Mouse (Mus musculus): ENCODE data around the gene Gm20481. TPM values are rescaled to one million over a fixed set of nuclear protein-coding genes. Genes with fewer than 3 reads are reported as not detected.
"Not testable (repeated sequence)": the region's sequence is repeated elsewhere in the genome, so short reads cannot be mapped to it uniquely, and the experiment has no call there.

Gene Gm20481
- polyA plus RNA-seq, 1 experiment from 2014 or later = 0.55 TPM

DNA sequence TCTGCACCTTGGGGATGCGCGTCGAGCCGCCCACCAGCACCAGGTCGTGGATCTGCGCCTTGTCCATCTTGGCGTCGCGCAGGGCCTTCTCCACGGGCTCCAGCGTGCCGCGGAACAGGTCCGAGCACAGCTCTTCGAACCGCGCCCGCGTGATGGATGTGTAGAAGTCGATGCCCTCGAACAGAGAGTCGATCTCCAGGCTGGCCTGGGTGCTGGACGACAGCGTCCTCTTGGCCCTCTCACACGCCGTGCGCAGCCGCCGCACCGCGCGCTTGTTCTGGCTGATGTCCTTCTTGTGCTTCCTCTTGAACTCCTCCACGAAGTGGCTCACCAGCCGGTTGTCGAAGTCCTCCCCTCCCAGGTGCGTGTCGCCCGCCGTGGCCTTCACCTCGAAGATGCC is 11.7 kb upstream of the Gm20481 start:
- not testable (repeated sequence) for H3K27ac ChIP-seq (replicated peaks in 1 of 2; ENCODE audit: control insufficient read depth in 1 of 2, insufficient read depth in 1 of 2, low read depth in 2 of 2, low read length in 2 of 2); H3K4me3 ChIP-seq (ENCODE audit: control insufficient read depth in 1 of 2, insufficient read depth in 1 of 2, low read depth in 1 of 2, low read length in 2 of 2); H3K9me3 ChIP-seq (ENCODE audit: control insufficient read depth, low read length); ATAC-seq (ENCODE audit: insufficient number of reproducible peaks, insufficient read depth, low FRiP score, low read depth); H3K27me3 ChIP-seq (ENCODE audit: control insufficient read depth, insufficient read depth, low read length); H3K4me1 ChIP-seq (ENCODE audit: control insufficient read depth in 2 of 2, insufficient read depth in 2 of 2, low read length in 2 of 2); H3K36me3 ChIP-seq (ENCODE audit: control insufficient read depth, insufficient read depth, low read length); H3K4me2 ChIP-seq (ENCODE audit: low read length); H3K9ac ChIP-seq (ENCODE audit: low read length)
- 12% methylated on average over 23 of the region's 40 CpGs for WGBS

DNA sequence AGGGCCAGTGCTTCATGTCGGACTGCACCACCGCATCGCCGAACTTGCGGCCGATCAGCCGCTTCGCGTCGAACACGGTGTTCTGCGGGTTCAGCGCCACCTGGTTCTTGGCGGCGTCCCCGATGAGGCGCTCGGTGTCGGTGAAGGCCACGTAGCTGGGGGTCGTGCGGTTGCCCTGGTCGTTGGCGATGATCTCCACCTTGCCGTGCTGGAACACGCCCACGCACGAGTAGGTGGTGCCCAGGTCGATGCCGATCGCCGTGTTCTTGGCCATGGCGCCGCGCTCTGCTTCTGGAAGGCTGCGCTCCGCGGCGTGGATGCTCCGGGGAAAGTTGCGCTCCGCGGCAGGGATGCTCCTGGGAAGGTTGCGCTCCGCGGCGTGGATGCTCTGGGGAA is 11.0 kb upstream of the Gm20481 start:
- not testable (repeated sequence) for H3K36me3 ChIP-seq (ENCODE audit: control insufficient read depth, insufficient read depth, low read length); H3K9ac ChIP-seq (ENCODE audit: low read length); H3K27ac ChIP-seq (replicated peaks in 1 of 2; ENCODE audit: control insufficient read depth in 1 of 2, insufficient read depth in 1 of 2, low read depth in 2 of 2, low read length in 2 of 2); H3K9me3 ChIP-seq (ENCODE audit: control insufficient read depth, low read length); H3K27me3 ChIP-seq (ENCODE audit: control insufficient read depth, insufficient read depth, low read length); H3K4me1 ChIP-seq (ENCODE audit: control insufficient read depth in 2 of 2, insufficient read depth in 2 of 2, low read length in 2 of 2); ATAC-seq (ENCODE audit: insufficient number of reproducible peaks, insufficient read depth, low FRiP score, low read depth)
- peak overlapping the region; percentile 86 for H3K4me2 ChIP-seq (ENCODE audit: low read length)
- 0% methylated on average over 18 of the region's 47 CpGs for WGBS
- H3K4me3 ChIP-seq (ENCODE audit: control insufficient read depth in 1 of 2, insufficient read depth in 1 of 2, low read depth in 1 of 2, low read length in 2 of 2) = peak overlapping the region; percentile 51 to 58; a peak in 3 of 4 replicates

DNA sequence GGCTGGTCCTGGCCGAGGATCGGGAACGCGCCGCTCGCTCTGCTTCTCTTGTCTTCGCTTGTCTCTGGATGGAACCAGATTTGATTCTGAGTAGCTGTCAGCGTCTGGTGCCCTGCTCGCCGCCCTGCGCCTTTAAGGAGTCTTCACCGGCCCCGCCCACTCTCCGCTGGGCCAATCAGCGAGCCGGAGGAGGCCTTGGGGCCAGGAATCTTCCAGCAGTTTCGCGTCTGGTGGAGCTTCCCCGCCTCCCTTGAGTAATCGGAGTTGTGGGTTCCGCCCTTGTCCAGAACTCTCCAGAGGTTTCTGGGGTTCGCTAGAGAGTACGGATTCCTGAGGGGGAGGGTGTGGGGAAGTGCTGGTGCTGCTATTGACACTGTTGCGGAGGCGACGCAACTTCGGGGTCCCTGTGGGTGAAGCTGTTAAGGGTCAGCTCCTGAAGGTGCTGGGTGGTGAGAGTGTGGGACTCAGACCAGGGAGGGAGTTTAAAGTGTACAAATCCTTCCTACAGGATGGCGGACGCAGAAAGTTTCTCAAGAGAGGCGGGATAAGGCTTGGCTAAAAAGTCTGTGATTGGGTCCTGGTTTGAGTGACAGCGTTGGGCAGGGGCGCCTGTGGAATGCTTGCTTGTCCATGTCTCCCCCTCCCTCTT is 10.5 kb upstream of the Gm20481 start, which contains the start of gene Hspa1b:
Gene Hspa1b, minus strand, starts transcription at position 109 of the 649 bp plus-strand sequence.
- H3K36me3 ChIP-seq (ENCODE audit: control insufficient read depth, insufficient read depth, low read length); H3K4me1 ChIP-seq (ENCODE audit: control insufficient read depth in 2 of 2, insufficient read depth in 2 of 2, low read length in 2 of 2); H3K9me3 ChIP-seq (ENCODE audit: control insufficient read depth, low read length); H3K27me3 ChIP-seq (ENCODE audit: control insufficient read depth, insufficient read depth, low read length): not testable (repeated sequence)
- peak within 1 kb of the TSS; percentile 58 to 86 for H3K4me3 ChIP-seq (ENCODE audit: control insufficient read depth in 1 of 2, insufficient read depth in 1 of 2, low read depth in 1 of 2, low read length in 2 of 2)
- H3K4me2 ChIP-seq (ENCODE audit: low read length) = peak within 1 kb of the TSS; percentile 86
- ATAC-seq (ENCODE audit: insufficient number of reproducible peaks, insufficient read depth, low FRiP score, low read depth) = peak; percentile 91
- under 1% methylated on average over 27 of the region's 32 CpGs for WGBS
- H3K27ac ChIP-seq (replicated peaks in 1 of 2; ENCODE audit: control insufficient read depth in 1 of 2, insufficient read depth in 1 of 2, low read depth in 2 of 2, low read length in 2 of 2) = peak within 1 kb of the TSS; percentile 95 to 99
- H3K9ac ChIP-seq (ENCODE audit: low read length) = peak within 1 kb of the TSS; percentile 77

DNA sequence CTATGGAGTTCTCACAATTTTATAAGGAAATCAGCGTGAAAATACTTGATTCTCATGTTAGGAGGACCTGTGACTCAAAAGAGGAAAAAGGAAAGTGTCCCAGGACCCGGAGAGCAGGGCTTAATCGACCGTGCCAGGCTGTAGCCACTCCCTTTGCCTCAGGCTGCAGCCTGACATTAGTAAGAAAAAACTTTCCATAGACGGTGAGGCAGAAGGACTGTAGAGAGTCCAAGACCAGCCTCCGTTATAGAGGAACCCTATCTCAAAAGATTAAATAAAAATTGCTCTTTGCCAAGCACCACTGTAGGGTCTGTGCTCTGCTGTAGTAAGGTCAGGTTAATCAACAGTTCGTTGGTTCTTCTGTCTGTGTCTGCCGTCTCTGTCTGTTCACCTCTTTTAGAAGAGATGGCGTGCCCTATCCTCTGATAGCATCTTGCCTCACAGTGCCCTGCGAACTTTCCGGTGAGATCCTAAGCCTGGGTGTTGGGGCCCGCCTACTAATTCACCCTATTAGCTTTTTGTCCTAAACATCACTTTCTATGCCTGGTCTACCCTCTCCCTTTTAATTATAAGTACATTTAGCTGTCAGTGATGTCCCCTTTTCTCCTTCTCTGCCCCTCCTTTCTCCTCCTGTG is 9.7 kb upstream of the Gm20481 start:
- Histone ChIP-seq H3K36me3 (ENCODE audit: control insufficient read depth, insufficient read depth, low read length) (no peaks in the 10 kb centered on the region), H3K4me1 (ENCODE audit: control insufficient read depth in 2 of 2, insufficient read depth in 2 of 2, low read length in 2 of 2) (peaks cover 0 to 8% of the 10 kb centered on the region in 2 experiments; a peak in 2 of 4 replicates), H3K4me3 (ENCODE audit: control insufficient read depth in 1 of 2, insufficient read depth in 1 of 2, low read depth in 1 of 2, low read length in 2 of 2) (peak overlapping the region; percentile 58 to 86), H3K27me3 (ENCODE audit: control insufficient read depth, insufficient read depth, low read length) (peaks cover 7% of the 10 kb centered on the region; the same call in 1 of the 2 replicates), H3K9me3 (ENCODE audit: control insufficient read depth, low read length) (no peaks in the 10 kb centered on the region), H3K9ac (ENCODE audit: low read length) (peak overlapping the region; percentile 77), H3K27ac (replicated peaks in 1 of 2; ENCODE audit: control insufficient read depth in 1 of 2, insufficient read depth in 1 of 2, low read depth in 2 of 2, low read length in 2 of 2) (peak overlapping the region; percentile 95 to 99), H3K4me2 (ENCODE audit: low read length) (peak overlapping the region; percentile 86)
- 10% methylated on average over 12 of the region's 12 CpGs for WGBS
- 0 out of 2 replicates have a peak, but pooled peaks have one; percentile 3 for ATAC-seq (ENCODE audit: insufficient number of reproducible peaks, insufficient read depth, low FRiP score, low read depth)

DNA sequence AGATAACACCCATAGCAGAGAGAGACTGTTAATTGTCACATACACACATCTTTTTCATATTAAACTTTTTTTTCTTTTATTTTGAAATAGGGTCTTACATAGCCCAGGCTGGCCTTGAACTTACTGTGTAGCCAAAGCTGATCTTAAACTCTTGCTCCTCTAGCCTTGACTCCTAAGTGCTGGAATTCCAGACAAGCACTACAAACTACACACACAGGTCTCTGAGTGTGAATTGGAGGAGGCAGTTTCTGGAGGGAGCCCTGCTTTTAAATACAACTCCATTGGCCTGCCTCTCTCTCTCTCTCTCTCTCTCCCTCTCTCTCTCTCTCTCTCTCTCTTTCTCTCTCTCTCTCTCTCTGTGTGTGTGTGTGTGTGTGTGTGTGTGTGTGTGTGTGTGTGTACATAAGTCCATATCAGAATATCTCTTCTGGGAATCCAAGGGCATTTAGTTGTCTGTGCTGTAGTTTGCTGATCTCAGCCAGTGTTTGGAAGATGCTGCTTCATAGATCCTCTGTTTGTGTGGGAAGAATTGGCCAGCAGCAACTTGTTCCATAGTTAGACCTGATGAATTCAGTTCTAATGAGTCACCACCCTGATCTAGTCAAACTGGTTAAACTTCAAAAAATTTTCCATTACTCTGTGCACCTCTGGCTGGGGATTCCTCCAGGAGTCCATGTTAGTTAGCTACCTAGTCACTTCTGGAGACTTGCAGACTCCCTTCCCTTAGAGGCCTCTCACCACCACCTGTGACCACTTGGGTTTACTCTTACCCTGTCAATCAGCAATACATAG is 8.8 kb upstream of the Gm20481 start:
- Histone ChIP-seq H3K4me2 (ENCODE audit: low read length) (no peak overlapping the region), H3K4me1 (ENCODE audit: control insufficient read depth in 2 of 2, insufficient read depth in 2 of 2, low read length in 2 of 2) (peaks cover 0 to 8% of the 10 kb centered on the region in 2 experiments; a peak in 3 of 4 replicates), H3K9me3 (ENCODE audit: control insufficient read depth, low read length) (no peaks in the 10 kb centered on the region), H3K27ac (replicated peaks in 1 of 2; ENCODE audit: control insufficient read depth in 1 of 2, insufficient read depth in 1 of 2, low read depth in 2 of 2, low read length in 2 of 2) (no peak overlapping the region), H3K27me3 (ENCODE audit: control insufficient read depth, insufficient read depth, low read length) (peaks cover 7% of the 10 kb centered on the region; the same call in 1 of the 2 replicates), H3K9ac (ENCODE audit: low read length) (no peak overlapping the region), H3K4me3 (ENCODE audit: control insufficient read depth in 1 of 2, insufficient read depth in 1 of 2, low read depth in 1 of 2, low read length in 2 of 2) (no peak overlapping the region), H3K36me3 (ENCODE audit: control insufficient read depth, insufficient read depth, low read length) (no peaks in the 10 kb centered on the region)
- no peak for ATAC-seq (ENCODE audit: insufficient number of reproducible peaks, insufficient read depth, low FRiP score, low read depth)

DNA sequence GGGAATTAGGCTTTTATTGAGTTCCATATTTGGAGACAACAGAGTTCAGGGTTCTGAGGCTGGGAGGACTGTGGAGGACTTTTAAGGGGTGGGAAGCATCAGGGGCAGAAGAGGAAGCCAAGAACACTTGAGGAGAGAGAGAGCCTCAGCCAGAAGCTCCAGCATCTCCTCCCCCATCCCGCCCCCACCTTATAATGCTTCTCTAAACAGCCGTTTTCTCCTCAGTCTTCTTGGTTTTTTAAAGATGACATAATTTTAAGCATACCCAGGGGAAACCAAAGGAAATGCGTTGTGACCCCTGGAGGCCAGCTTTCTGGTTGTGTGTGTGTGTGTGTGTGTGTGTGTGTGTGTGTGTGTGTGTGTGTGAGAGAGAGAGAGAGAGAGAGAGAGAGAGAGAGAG is 7.6 kb upstream of the Gm20481 start:
- no peak overlapping the region for H3K9ac ChIP-seq (ENCODE audit: low read length)
- H3K27me3 ChIP-seq (ENCODE audit: control insufficient read depth, insufficient read depth, low read length) = no peaks in the 10 kb centered on the region
- WGBS = 38% methylated on average over 3 of the region's 3 CpGs
- no peak overlapping the region for H3K27ac ChIP-seq (replicated peaks in 1 of 2; ENCODE audit: control insufficient read depth in 1 of 2, insufficient read depth in 1 of 2, low read depth in 2 of 2, low read length in 2 of 2)
- no peak overlapping the region for H3K4me3 ChIP-seq (ENCODE audit: control insufficient read depth in 1 of 2, insufficient read depth in 1 of 2, low read depth in 1 of 2, low read length in 2 of 2)
- ATAC-seq (ENCODE audit: insufficient number of reproducible peaks, insufficient read depth, low FRiP score, low read depth) = no peak
- no peak overlapping the region for H3K4me2 ChIP-seq (ENCODE audit: low read length)
- H3K36me3 ChIP-seq (ENCODE audit: control insufficient read depth, insufficient read depth, low read length) = no peaks in the 10 kb centered on the region
- peaks cover 0 to 8% of the 10 kb centered on the region in 2 experiments; a peak in 3 of 4 replicates for H3K4me1 ChIP-seq (ENCODE audit: control insufficient read depth in 2 of 2, insufficient read depth in 2 of 2, low read length in 2 of 2)
- no peaks in the 10 kb centered on the region for H3K9me3 ChIP-seq (ENCODE audit: control insufficient read depth, low read length)

DNA sequence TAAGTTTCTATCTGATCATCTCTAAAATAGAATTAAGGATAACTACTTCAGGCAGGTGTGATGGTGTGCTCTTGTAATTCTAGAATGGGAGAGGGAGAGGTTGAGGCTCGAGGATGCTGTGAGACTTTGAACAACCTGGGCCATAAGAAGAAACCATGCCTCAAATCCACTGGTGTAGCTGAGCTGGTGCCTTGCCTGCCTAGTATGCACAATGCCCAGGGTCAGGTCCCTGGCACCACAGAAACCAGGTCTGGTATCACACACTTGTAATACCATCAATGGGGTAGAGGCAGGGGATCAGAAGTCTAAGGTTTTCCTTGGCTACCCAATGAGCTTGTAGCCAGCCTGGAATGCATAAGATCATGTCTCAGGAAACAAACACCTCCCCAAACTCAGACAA is 6.9 kb upstream of the Gm20481 start:
- 50% methylated on average over 1 of the region's 1 CpGs for WGBS
- H3K4me3 ChIP-seq (ENCODE audit: control insufficient read depth in 1 of 2, insufficient read depth in 1 of 2, low read depth in 1 of 2, low read length in 2 of 2) = no peak overlapping the region
- H3K4me2 ChIP-seq (ENCODE audit: low read length) = no peak overlapping the region
- peaks cover 0 to 8% of the 10 kb centered on the region in 2 experiments; a peak in 3 of 4 replicates for H3K4me1 ChIP-seq (ENCODE audit: control insufficient read depth in 2 of 2, insufficient read depth in 2 of 2, low read length in 2 of 2)
- H3K9me3 ChIP-seq (ENCODE audit: control insufficient read depth, low read length) = no peaks in the 10 kb centered on the region
- H3K27me3 ChIP-seq (ENCODE audit: control insufficient read depth, insufficient read depth, low read length) = 0 out of 2 replicates have a peak, but pooled peaks cover 3% of the 10 kb centered on the region
- H3K36me3 ChIP-seq (ENCODE audit: control insufficient read depth, insufficient read depth, low read length) = no peaks in the 10 kb centered on the region
- no peak overlapping the region for H3K9ac ChIP-seq (ENCODE audit: low read length)
- no peak overlapping the region for H3K27ac ChIP-seq (replicated peaks in 1 of 2; ENCODE audit: control insufficient read depth in 1 of 2, insufficient read depth in 1 of 2, low read depth in 2 of 2, low read length in 2 of 2)
- no peak for ATAC-seq (ENCODE audit: insufficient number of reproducible peaks, insufficient read depth, low FRiP score, low read depth)
